Mouse (Mus musculus): ENCODE data around the gene Ppp1r36. TPM values are rescaled to one million over a fixed set of nuclear protein-coding genes. Genes with fewer than 3 reads are reported as not detected.

The Ppp1r36 gene
- total and polyA plus RNA-seq, 3 experiments, result not detected

- TF ChIP-seq KAT2A (conservative IDR thresholded peaks at IDR 0.05; ENCODE audit: low read depth, low read length) (no peak), TAL1 (IDR thresholded peaks at IDR 0.05; ENCODE audit: low read length) (no peak), POLR2AphosphoS2 (IDR thresholded peaks at IDR 0.05; ENCODE audit: low read length) (no peak), CTCF (IDR thresholded peaks at IDR 0.05 in 2 of 3, conservative IDR thresholded peaks at IDR 0.05 in 1 of 3; ENCODE audit: control insufficient read depth in 1 of 3, insufficient read depth in 1 of 3, low read depth in 2 of 3, low read length in 3 of 3, poor library complexity in 1 of 3, severe bottlenecking in 1 of 3) (peak in 2 of 3 experiments; percentile 22 to 28; a peak in 4 of 6 replicates), MAX (IDR thresholded peaks at IDR 0.05; ENCODE audit: low read length) (no peak), ZKSCAN1 (IDR thresholded peaks at IDR 0.05; ENCODE audit: low read depth, low read length) (no peak), CHD1 (IDR thresholded peaks at IDR 0.05; ENCODE audit: low read depth, low read length) (0 out of 2 replicates have a peak, but pooled peaks have one; percentile 27), TBP (IDR thresholded peaks at IDR 0.05; ENCODE audit: low read depth, low read length) (no peak), CHD2 (IDR thresholded peaks at IDR 0.05; ENCODE audit: low read length) (no peak), MYC (IDR thresholded peaks at IDR 0.05; ENCODE audit: low read depth, low read length) (peak; percentile 39; the same call in 1 of the 2 replicates), TCF12 (IDR thresholded peaks at IDR 0.05; ENCODE audit: low read depth, low read length) (no peak), ZC3H11A (IDR thresholded peaks at IDR 0.05; ENCODE audit: low read depth, low read length) (no peak)
Measured at GRCm38 (mm10) chr12:76372881-76373818, 44.2 kb upstream of the Ppp1r36 start (continued).

DNA sequence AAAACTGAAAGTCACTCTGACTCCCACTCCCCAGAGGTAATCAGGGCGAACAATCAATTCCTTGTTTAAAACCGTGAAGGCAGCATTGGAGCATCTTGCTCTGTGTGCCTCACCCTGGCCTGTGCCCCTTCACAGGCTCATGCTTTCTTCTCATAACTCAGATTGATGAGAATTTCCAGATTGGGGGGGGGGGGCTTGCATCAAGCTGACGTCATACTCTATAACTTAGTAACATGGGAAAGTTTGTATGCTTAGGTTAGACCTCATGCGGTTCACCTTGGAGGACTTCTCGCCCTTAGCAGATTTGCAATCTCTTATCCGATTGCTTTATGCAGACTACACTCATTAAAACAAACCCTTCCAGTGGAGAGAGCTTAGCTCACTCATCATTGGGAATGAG, 43.3 kb upstream of the Ppp1r36 start:
- peaks cover 3 to 52% of the 10 kb centered on the region in 2 experiments for H3K36me3 ChIP-seq (ENCODE audit: control insufficient read depth in 1 of 2, insufficient read depth in 2 of 2, low read length in 2 of 2)
- no peaks in the 10 kb centered on the region for H3K27me3 ChIP-seq (ENCODE audit: control insufficient read depth in 1 of 2, insufficient read depth in 2 of 2, low read length in 2 of 2)
- H3K27ac ChIP-seq (ENCODE audit: control insufficient read depth, low read depth, low read length), result no peak overlapping the region
- no peak for TF ChIP-seq TAL1 (IDR thresholded peaks at IDR 0.05; ENCODE audit: low read length)
- TF ChIP-seq USF2 (IDR thresholded peaks at IDR 0.05; ENCODE audit: borderline replicate concordance in 1 of 2, insufficient read depth in 1 of 2, low read depth in 1 of 2, low read length in 2 of 2), result no peak
- TF ChIP-seq ZMIZ1 (IDR thresholded peaks at IDR 0.05; ENCODE audit: low read depth, low read length), result no peak
- no peak for TF ChIP-seq MXI1 (IDR thresholded peaks at IDR 0.05; ENCODE audit: low read depth, low read length)
- no peak for TF ChIP-seq MYC (IDR thresholded peaks at IDR 0.05; ENCODE audit: low read depth, low read length)
- TF ChIP-seq MYB (IDR thresholded peaks at IDR 0.05; ENCODE audit: low read depth, low read length), result no peak
- no peak for TF ChIP-seq EP300 (IDR thresholded peaks at IDR 0.05; ENCODE audit: low read depth in 1 of 2, low read length in 2 of 2)
- TF ChIP-seq TCF12 (IDR thresholded peaks at IDR 0.05; ENCODE audit: low read depth, low read length), result no peak
- TF ChIP-seq USF1 (IDR thresholded peaks at IDR 0.05; ENCODE audit: low read depth, low read length), result no peak
- no peak for TF ChIP-seq HCFC1 (IDR thresholded peaks at IDR 0.05; ENCODE audit: low read depth, low read length)
- TF ChIP-seq SMC3 (IDR thresholded peaks at IDR 0.05; ENCODE audit: low read depth, low read length), result no peak
- no peak for TF ChIP-seq CHD2 (IDR thresholded peaks at IDR 0.05; ENCODE audit: low read length)
- TF ChIP-seq POLR2AphosphoS5 (IDR thresholded peaks at IDR 0.05; ENCODE audit: borderline replicate concordance, low read depth, low read length), result no peak
- no peak for TF ChIP-seq RAD21 (IDR thresholded peaks at IDR 0.05; ENCODE audit: low read depth, low read length)
- no peak overlapping the region for H3K4me3 ChIP-seq (ENCODE audit: control insufficient read depth in 1 of 2, insufficient read depth in 1 of 2, low read depth in 2 of 2, low read length in 2 of 2)
- H3K4me1 ChIP-seq (ENCODE audit: control insufficient read depth in 1 of 2, insufficient read depth in 2 of 2, low read length in 2 of 2), result peaks cover 17 to 43% of the 10 kb centered on the region in 2 experiments
- H3K79me2 ChIP-seq (ENCODE audit: control insufficient read depth, insufficient read depth, low read length, poor library complexity), result peaks cover 88% of the 10 kb centered on the region
- no peak for DNase-seq (ENCODE audit: low read depth, low spot score)
- no peak overlapping the region for H3K9ac ChIP-seq (ENCODE audit: control insufficient read depth, low read depth, low read length, poor library complexity, severe bottlenecking)
- H3K9me3 ChIP-seq (replicated peaks; ENCODE audit: insufficient read depth, low read length), result no peaks in the 10 kb centered on the region

Data from MEL (cell line).